Mouse (Mus musculus) adrenal gland, adult (tissue): ENCODE measurements around the gene Uhmk1.
A peak's percentile ranks its signal among the peaks of the same experiment; 100 is the strongest.
"Not testable (repeated sequence)": the region's sequence is repeated elsewhere in the genome, so short reads cannot be mapped to it uniquely, and the experiment has no call there.

Experiments
- DNase-seq, 2 experiments: peaks; one replicate each; pipeline ENCODE4 v3.0.0; 2022 to 2023; ENCODE audit warnings: low spot score in 1 of 2; ENCODE audit not compliant: inconsistent age in 2 of 2

Gene Uhmk1

DNA sequence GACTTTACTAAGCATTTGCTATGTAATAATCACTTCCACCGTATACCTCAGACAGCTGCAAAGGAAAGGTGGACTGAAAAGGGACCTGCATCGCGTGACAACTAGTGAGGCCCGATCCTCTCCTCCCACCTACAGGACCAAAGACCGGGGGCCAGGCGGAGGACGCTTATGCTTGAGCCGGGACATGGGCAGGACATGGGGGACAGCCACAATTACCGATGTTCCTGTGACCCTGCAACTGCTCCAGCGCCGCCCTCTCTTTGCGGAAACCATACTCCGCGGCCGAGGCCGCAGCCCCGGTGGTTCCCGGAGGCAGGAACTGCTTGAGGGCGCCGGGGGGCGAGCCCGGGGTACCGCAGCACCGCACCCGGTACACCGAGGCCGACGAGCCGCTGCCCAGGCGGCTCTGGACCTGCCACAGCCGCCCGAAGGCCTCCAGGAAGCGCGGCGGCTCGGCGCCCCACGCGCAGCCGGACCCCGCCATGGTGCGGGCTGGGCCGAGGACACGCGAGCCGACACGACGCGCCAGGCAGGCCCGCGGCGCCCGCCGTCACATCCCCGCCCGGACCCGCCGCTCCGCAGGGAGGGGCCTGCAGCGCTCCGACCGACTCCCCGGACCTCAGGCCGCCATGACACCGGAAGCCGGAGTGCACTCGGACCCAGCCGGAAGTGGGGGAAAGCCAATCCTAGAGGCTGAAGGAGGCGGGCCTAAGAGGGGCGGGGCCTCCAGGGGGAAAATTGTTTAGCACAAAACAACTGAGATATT lies at the start of gene Uhmk1:
Gene Uhmk1 (minus strand): TSS at position 641 of the 766 bp plus-strand sequence.
- DNase-seq, result peak; percentile 93 to 97

DNA sequence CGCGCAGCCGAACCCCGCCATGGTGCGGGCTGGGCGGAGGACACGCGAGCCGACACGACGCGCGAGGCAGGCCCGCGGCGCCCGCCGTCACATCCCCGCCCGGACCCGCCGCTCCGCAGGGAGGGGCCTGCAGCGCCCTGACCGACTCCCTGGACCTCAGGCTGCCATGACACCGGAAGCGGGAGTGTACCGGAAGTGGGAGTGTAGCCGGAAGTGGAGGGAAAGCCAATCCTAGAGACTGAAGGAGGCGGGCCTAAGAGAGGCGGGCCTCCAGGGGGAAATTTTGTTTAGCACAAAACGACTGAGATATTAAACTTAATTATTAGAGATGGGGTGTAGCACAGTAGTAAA lies 40.3 kb upstream of the Uhmk1 start:
- peak; percentile 90 to 95 for DNase-seq

DNA sequence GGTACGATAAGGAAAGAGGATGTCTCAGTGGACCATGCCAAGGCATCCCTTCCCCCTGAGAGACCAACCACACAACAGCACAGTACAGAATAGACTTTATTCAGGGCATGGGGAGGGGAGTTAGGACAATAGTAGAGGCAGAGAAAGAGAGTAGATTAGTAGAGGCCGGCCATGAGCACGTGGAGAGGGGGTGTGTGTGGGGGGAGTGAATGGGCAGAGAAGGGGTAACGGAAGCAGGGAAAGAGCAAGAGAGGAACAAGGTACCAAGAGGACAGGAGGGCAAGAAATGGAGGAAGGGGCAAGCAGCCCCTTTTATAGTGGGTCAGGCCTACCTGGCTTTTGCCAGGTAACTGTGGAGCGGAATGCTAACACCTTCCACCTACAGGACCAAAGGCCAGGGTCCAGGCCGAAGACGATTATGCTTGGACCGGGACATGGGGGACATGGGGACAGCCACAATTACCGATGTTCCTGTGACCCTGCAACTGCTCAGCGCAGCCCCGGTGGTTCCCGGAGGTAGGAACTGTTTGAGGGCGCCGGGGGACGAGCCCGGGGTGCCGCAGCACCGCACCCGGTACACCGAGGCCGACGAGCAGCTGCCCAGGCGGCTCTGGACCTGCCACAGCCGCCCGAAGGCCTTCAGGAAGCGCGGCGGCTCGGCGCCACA lies 39.8 kb upstream of the Uhmk1 start:
- DNase-seq, result no peak

DNA sequence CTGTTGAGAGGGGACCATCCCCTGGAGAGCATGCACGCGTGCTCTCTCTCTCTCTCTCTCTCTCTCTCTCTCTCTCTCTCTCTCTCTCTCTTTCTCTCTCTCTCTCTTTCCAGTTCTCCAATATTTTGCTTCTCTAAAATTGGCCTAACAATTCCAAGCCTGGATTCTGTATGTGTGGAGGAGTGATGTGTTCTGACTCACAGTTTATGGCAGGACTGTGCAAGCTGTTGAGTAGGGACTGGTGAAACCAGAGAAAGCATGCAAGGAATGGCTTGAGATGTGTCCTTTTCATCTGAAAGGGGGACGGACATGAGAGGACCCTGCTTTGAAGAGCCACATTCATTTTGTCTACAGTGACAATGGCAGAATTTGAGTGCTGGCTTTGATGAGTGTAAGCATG lies 29.8 kb upstream of the Uhmk1 start:
- DNase-seq, result no peak

DNA sequence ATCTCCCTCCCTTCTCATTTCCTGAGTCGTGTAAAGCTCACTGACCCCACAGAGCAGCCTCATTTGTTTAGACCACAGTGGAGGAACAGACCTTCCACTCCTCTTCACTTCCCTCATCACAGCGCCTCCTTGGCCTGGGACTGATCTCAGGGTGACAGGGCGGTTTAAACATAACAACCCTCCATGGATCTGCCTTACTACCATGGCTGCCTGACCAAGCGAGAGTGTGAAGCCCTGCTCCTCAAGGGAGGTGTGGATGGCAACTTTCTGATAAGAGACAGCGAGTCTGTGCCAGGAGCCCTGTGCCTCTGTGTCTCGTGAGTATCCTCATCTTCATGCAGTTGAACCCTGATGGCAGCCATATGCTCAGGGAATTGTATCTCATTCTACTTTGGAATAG lies 17.5 kb upstream of the Uhmk1 start, which contains the start of gene Sh2d1b2:
Gene Sh2d1b2 (plus strand): TSS at position 62 of the 400 bp plus-strand sequence.
- DNase-seq, result not testable (repeated sequence)

DNA sequence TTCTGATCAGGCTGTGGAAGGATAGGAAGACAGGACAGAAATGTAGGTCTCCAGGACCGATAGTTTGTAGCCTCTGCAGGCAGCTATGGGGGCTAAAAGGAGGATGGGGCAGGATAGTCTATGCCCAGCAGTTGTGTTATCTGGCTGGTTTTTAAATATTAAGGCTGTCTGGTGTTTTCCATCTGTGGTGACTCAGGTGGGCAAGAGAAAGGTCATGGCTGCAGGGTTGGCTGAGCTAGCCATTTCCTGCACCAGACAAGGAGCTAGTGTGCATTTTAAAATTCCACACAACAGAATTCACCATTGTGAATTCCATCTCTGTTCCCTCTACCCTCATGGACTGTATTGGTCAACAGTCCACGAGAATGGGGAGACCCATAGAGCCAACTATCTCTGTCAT lies 8.1 kb upstream of the Uhmk1 start:
- DNase-seq, result peak; percentile 26 to 69

DNA sequence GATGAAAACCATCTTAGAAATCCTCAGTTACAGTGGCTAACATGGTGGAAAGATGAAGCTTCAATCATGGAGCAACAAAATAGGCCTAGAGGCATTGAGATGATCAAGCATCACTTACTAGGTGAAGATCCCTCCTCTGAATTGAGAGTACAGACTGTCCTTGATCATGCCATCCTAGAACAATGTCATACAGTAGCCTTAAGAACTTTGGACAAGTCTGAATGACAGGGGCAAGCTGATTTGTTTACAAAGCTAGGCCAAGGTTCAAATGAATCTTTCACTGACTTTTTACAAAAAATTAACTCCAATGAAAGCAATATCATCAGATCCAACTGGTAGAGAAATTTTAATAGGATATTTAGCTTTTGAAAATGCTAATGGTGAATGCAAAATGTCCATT lies 5.2 kb upstream of the Uhmk1 start:
- no peak for DNase-seq

DNA sequence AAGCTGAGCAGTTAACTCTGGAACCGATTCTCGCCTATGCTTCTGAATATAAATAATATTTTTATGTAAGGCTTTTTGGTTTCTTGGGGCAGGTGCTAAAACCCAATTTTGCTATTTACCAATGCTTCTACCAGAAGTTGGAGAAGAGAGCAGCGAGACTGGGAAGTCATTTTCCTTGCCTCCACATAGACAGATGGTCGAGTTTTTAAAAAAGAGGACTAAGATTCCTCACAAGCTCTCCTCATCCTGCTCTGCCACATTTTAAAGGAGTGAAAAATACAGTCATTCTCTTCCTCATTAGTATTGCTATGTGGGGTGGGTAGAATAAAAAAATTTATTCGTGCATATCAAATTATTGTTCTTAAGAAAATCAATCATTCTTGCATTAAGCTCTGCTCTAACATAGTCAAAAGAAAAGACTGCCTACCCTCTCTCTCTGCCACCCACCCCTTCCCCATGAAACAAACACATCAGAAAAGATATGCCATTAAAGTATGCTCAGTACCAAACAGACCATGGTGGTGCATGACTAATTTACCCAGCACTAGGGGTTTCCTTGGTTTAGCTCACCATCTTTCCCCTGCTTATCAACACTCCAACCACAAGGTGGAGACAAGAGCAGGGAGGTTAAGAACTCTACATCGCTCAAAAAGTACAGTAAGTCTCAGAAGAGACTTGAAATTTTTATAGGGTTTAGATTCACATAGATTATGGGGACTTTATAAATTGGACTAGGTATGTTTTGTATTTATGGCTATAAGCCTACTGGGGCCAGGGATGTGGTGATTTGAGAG lies 3.1 kb upstream of the Uhmk1 start:
- peak in 1 of 2 experiments; percentile 62 for DNase-seq

DNA sequence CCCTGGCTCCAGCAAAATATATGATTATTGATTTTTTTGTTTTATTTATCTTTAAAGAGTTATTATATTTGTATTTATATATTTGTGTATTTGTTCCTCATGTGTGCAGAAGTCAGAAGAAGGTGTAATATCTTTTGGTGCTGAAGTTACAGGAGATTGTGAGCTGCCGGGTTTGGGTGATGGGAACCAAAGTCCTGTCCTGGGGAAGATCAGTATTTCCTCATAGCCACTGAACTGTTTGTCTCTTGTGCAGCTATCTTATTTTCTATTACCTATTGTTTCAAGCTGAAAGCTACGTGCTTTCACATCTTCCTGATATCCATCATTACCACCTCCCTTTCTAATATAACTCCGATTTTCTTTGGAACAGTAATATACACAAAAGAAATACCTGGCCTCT lies 393 bp upstream of the Uhmk1 start:
- no peak for DNase-seq

DNA sequence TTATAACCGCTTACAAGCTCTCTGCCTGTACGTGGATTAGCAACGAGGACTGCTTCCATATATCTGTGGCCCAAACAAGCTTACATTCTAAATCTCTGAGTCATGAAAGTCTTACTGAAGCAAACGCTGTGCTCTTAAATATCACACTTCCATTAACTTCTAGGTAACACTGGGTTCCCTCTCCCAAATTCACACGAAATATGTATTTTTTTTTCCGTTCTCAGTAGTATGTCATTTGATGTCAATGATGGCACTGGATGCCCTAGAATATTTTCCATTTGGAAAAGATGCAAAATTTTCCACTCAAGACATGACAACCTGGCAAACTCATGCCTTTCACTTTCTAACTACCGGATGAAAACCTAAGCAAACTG lies 827 bp downstream of the Uhmk1 start:
- no peak for DNase-seq

DNA sequence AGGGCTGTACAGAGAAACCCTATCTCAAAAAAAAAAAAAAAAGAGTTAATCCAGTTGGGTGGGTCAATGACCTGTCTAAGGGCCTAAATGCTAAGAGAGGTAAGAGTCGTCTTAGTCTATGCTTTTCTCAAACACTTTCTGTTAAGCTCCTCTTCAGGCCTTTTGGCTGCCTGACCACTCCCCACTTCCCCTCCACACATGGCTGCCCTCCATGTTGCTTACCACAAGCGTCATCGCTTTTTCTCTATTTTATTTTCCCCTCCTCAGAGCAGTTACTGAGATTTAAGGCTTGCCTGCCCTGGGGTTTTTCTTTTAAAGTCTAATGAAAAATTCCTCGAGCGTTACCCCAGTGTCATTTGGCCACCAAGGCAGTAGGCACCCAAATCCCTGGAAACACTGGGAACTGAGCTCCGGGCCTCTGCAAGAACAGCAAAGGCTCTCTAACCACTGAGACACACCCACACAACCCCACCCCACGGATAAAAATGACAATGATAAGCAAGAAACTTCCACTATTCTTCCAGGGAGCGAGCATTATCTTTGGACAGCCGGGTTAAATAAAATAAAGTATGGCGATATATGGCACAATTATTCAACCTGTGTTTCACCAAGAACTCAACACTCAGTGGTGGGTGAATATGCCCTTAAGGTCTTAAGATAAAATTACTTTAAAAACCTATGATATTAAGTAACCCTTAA lies 1.9 kb downstream of the Uhmk1 start:
- DNase-seq, result no peak

DNA sequence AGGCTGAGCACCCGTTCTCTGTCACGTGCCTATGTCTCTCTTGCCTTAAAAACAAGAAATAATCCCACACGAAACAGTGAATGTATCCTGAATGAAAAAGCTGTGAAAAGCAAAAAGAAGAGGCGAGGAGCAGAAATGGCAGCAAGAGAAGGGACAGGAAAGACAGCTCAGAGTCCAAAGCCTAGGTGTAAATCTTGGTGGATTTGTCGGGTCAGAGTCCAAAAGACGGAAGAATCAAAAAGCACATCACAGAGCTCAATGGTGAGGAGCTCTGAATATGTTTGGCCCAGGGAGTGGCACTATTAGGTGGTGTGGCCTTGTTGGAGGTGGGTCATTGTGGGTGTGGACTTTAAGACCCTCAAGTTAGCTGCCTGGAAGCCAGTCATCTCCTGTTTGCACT lies 8.8 kb downstream of the Uhmk1 start:
- no peak for DNase-seq

DNA sequence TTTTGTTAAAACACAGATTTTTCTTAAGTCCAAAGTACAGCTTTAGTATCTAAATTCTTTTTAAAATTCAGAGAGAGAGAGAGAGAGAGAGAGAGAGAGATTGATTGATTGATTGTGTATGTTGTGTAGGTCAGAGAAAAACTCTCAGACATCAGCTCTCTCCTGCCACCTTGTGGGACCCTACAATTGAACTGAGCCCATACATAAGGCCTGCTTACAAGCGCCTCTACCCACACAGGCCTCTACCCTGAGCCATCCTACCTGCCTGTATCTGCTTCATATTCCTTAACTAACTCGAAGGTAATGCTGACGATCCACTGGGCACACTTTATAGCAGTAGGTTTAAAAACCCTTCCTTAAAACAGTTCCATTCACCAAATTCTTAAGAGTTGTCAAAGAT lies 14.8 kb downstream of the Uhmk1 start:
- peak in 1 of 2 experiments; percentile 50 for DNase-seq

DNA sequence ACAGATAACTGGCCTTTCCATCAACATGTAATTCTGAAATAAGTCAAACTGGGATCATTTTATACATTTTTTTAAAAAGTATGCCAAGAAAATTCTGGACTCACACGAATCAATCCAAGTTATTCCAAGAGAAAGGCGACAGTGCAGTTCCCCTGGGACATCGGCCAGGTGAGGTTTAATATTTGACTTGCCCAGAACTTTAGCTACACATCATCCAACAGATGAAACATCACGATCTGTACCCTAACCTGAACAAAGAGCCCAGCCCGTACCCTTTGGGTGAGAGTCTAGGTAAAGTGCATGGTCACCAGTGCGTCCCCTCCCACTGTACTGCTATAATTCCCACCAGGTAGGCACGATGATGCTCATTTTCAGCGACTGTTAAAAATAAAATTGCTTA lies 19.0 kb downstream of the Uhmk1 start:
- no peak for DNase-seq

DNA sequence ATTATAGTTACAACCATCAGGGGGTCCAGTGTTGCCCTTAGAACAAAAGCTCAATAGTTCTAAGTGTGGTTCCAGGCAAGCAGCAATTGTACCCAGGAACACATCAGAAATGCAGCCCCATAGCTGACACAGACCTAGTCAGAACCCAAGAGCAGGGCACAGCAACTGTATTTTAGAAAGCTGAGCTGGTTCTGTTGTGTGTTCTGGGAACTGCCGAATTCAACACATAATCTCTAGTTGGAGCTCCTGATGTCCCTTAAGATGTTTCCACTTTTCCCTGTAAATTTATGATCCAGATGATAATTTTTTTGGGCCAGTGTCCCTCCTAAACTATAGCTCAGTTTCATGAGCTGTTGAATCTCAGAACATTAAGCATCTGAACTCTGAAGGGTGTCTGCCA lies 23.3 kb downstream of the Uhmk1 start:
- no peak for DNase-seq

DNA sequence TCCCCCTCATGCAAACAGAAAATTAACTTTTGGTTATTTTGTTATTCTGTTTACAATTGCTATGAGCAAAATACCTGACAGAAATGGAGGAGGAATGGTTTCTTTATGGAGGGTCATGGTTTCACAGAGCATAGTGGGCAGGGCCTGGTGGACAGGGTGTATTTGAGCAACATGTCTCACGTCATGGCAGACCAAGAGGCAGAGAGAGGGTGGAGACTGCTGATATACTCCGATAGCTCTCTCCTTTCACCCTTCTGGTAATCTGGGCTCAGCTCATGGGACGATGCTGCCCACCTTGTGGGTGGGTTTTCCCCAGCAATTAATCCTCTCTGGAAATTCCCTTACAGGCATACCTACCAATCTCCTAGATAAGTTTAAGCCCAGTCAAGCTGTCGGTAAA lies 25.0 kb downstream of the Uhmk1 start:
- DNase-seq, result no peak

DNA sequence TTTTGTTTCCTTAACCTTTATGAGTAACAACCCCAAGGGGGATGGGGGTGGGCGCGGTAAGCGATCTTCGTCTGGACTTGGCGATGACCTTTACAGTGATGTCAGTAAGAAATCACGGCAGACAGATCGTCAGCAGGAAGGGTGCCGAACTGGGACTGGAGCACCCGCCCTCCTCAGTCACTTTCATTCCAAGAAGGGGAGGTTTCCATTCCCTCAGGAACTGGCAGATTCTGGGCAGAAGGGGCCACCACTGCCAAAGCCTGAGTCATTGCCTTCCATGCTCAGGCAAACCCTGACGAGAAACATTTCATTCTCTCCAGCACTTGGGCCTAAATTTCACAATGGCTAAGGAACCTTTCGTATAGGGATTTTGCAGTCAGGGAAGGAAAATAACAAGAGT lies 26.6 kb downstream of the Uhmk1 start:
- DNase-seq, result peak; percentile 78 to 90

DNA sequence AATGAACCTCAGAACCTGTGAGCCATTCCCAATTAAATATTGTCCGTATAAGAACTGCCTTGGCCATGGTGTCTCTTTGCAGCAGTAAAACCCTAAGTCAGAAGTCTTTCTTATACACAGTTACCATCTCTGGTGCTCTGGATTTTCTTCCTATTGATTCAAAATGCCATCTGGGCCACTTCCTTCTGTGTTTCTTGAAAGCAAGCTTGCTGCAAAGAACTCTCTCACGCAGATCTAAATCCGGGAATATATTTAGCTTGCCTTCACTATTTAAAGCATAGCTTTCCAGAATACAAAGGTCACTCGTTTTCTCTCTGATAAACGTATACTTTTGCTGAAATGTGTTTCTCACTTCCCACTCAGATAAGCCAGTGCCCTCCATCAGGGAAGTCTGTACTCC lies 28.7 kb downstream of the Uhmk1 start:
- no peak for DNase-seq

DNA sequence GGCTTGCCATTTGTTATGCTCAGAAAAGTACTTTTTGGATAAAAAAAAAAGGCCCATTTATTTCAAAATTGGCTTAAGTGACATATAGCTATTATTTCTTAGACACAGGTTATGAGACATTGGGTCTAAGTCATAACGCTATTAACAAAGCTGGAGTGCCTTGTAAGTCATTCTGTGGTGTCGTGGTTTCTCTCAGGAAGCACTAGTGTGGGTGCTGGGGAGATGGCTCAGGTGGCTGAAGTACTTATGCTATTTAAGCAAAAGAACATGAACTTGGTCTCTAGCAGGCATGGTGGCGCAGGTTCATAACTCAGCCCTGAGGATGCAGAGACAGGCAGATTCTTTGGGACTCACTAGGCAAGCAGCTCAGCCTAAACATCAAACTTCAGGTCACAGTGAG lies 30.1 kb downstream of the Uhmk1 start:
- no peak for DNase-seq

DNA sequence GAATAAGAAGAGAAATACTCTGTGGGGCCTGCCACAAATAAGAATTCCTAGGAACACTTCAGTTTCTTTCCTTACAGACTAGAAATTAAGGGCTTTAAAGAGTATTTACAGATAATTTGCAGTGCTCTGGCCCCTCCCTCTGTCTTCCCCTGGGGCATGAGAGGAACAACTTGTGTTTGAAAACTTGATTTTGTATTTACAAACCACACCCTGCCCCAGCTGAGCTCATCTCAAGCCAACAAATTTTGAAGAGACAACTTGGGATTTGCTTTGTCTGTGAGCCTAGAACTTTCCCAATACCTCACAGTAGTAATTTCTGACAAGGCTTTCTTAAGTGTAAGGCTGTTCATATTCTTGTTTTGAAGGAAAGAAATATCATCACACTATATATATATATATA lies 32.5 kb downstream of the Uhmk1 start:
- DNase-seq, result no peak

DNA sequence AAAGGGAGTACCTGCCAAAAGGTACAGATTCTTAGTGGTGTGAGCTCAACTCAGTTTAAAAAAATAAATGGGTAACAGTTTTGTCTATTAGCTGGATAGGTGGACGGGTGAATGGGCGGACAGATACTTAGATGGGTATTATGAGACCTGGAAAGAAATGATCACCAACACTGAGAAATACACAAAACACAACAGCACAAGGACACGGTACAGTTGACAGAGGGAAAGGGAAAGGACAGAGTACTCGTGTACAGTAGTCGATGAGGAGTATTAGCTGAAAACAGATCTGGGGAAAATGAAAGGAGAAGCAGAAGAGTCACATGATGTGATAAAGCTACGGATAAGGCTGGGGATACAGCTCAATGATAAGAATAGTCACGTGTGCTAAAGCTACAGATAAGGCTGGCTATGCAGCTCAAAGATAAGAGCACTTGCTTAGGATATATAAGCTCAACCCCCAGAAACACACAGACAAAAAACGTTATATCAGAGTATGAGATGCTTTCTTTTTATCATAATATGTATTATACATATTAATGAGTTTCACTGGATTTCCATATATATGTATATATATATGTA lies 38.4 kb downstream of the Uhmk1 start:
- no peak for DNase-seq
